Mouse (Mus musculus) inflammation-experienced regulatory T-cells, adult 6 months (primary cell): Measurements from ENCODE around the gene Nlrc5. TPM values are rescaled to one million over a fixed set of nuclear protein-coding genes. Genes with fewer than 3 reads are reported as not detected.

Source experiments
- ATAC-seq: one replicate; pipeline ENCODE4 v1.8.0; 2017
- polyA plus RNA-seq, 3 experiments: library from polyadenylated mRNA; unstranded; fragments of 100-300 nt; shearing (Covaris generic); gene quantifications; one replicate each; pipeline ENCODE4 v1.2.1; 2017

The Nlrc5 gene
- polyA plus RNA-seq, 3 experiments from 2014 or later: 122 to 208 (median 189) TPM

DNA sequence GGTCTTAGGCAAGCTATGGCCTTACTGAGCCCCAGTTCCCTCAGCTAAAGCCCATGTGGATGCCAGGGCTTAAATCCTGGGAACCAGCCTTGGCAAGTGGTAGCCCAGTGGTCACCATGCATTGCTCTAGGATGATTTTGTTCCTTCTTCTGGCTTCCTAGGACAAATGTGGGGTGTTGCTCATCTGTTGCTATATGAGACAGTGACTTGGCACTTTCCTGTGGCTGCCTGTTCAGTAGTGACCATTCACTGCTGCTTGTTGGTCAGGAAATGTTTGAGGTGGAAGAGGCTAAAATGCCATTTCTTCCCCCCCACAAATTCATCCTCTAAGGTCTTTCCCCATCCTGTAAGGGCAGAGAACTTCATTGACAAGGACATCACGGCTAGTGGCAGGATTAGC lies 135.3 kb downstream of the Nlrc5 start:
- ATAC-seq: no peak

DNA sequence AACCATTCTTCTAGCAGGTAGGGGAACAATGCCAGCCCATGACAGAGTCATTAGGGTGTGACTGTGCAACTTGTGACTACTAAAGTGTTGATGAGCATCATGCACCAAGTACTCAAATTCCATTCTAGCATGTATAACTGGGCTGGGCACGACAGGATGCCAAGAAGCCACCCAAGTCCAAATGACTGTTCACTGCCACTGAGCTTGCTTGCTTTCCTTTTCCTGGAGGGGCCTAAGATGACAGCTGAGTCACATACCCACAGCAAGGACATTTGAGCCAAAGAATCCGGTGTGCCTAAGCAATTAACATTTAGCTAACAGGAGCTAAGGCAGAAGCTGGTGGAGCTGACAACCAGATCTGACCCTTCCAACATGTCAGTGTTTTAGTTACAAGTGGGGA lies 137.7 kb downstream of the Nlrc5 start:
- no peak for ATAC-seq

DNA sequence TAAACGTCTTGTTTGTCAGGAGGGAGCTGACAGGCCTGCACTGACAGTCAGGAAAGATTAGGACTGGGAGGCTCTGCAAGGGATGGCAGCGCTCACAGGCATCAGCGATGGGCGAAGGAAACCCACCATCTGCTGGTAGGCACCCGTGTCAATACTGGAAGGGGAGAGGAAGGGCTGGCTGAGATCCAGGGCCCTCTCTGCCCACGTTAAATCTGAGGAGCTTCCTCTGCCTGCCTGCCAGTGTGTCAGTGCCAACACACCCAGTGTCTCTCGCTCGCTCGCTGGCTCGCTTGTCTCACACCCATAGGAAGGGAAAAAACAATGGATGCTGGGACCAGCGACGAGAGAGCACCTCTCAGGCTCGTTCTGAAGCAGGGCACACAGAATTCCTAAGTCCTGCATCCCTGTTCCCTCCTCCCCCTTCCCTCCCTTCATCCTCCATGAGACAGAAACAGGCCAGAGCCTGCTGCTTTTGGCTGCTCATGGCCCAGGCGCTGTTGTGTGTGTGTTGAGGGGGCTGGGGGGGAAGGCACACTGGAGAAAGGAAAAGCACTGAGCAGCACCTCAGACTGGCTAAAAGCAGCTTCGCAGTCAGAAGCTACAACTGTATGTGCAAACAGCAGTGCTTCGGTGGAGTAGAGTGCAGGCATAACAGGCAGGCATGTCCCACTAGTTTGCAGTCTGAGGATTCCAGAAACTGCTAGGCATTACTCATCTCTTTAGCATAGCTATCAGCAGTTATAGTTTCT lies 140.2 kb downstream of the Nlrc5 start:
- no peak for ATAC-seq

DNA sequence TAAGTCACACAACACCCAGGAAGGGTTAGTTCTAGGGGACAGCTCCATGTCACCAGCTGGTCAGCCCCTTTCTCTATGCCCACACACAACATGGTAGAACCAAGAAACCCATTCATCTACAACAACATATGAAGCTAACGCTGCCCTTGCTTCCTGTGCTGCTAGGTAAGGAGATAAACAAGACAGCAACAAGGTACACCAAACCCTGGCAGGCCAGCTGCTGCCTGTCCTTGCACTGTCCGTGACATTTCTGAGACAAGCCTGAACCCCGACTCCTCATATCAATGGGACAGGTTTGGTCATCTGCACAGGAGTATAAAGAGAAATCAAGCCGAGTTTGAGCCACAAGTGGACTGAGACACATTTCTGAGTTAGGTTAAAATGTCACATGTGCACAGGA lies 141.0 kb downstream of the Nlrc5 start:
- ATAC-seq: no peak

Other genes with a start within 250 kb of the Nlrc5 start
- 10 to 100 TPM; 29.9 to 37.2 (median 35.3) TPM for gene Nup93, start 219.8 kb upstream of the Nlrc5 start, polyA plus RNA-seq
- gene Slc12a3, start 105.2 kb upstream of the Nlrc5 start, polyA plus RNA-seq: under 1 TPM in 1 of 3 experiments, not detected in 2; 0.20 TPM
- gene Herpud1, start 47.9 kb upstream of the Nlrc5 start, polyA plus RNA-seq: 100 to 1,000 TPM in 2 of 3 experiments, 10 to 100 TPM in 1; 75.9 to 149 (median 110) TPM
- gene Cpne2, start 98.6 kb downstream of the Nlrc5 start, polyA plus RNA-seq: 1 to 10 TPM in 1 of 3 experiments, under 1 TPM in 2; 0.37 to 2.4 (median 0.98) TPM
- 10 to 100 TPM; 23.1 to 29.3 (median 24.0) TPM for gene Rspry1, start 167.6 kb downstream of the Nlrc5 start, polyA plus RNA-seq
- 10 to 100 TPM; 52.4 to 89.1 (median 66.9) TPM for gene Fam192a, start 167.6 kb downstream of the Nlrc5 start, polyA plus RNA-seq
- 10 to 100 TPM; 24.0 to 32.2 (median 29.5) TPM for gene Arl2bp, start 232.2 kb downstream of the Nlrc5 start, polyA plus RNA-seq